Mouse (Mus musculus): ENCODE data around the gene Zfp513. TPM values are rescaled to one million over a fixed set of nuclear protein-coding genes. Genes with fewer than 3 reads are reported as not detected.

Gene Zfp513
- polyA plus RNA-seq, 1 experiment, result 25.5 TPM

DNA sequence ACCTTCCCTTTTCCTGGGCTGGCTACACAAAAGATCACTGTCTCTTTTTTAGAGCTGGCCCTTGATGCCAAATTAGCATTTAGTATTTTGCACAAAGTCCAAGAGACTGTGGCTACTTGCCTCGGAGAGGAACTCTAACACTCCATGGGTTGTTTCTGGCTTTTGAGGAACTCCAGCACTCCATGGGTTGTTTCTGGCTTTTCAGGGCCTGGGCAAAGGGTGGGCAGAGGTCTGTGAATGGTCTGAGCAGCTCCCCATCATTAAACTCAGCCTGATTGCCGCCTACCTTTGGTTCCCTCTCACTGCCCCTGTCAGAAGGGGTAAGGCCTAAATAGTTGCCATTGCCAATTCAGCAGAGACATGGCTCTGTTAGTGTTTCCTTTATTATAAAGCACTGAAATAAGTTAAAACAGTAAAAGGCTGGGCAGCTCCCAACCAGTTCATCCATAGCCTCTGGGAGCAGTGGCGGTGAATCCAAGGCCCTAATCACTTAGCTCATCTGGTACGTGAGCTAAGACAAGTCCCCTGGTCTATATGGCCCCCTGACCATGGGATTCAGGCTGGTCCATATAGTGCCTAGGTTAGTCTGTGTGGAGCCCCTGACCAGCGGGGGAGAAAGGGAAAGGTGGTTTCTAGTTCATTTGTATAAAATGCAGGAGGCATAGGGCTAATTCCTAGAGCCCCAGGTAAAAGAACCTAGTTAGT, 3.3 kb downstream of the Zfp513 start:
- H3K27me3 ChIP-seq (ENCODE audit: control insufficient read depth, insufficient read depth, low read length, poor library complexity, severe bottlenecking), result no peaks in the 10 kb centered on the region

DNA sequence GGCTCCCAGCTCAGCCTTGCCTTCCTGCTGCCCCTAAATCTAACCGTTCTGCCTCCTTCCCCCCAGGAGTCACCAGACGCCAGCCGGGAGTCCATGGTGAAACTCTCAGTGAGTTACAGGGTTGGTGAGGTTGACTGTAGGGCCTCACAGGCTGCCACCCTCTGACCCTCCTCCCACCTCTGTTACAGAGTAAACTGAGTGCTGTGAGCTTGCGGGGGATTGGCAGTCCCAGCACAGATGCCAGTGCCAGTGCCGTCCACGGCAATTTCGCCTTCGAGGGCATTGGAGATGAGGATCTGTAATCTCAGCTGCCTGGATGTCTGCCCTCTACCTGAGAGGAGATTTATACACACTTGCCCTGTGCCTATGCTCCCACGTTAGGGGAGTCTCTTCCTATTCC, 3.9 kb downstream of the Zfp513 start:
- Histone ChIP-seq H3K9me3 (replicated peaks; ENCODE audit: control insufficient read depth, insufficient read depth, low read length, poor library complexity, severe bottlenecking) (no peaks in the 10 kb centered on the region), H3K4me1 (ENCODE audit: control insufficient read depth, insufficient read depth, low read length) (no peaks in the 10 kb centered on the region), H3K9ac (ENCODE audit: low read depth, poor library complexity, severe bottlenecking) (no peak overlapping the region), H3K36me3 (ENCODE audit: control insufficient read depth, insufficient read depth, low read length, poor library complexity, severe bottlenecking) (peaks cover 46% of the 10 kb centered on the region), H3K27ac (ENCODE audit: insufficient read depth, low read length) (no peak overlapping the region), H3K4me3 (ENCODE audit: low read depth, low read length) (no peak overlapping the region), H3K27me3 (ENCODE audit: control insufficient read depth, insufficient read depth, low read length, poor library complexity, severe bottlenecking) (no peaks in the 10 kb centered on the region)
- TF ChIP-seq CTCF (IDR thresholded peaks at IDR 0.05; ENCODE audit: low read depth, low read length) (no peak), EP300 (IDR thresholded peaks at IDR 0.05; ENCODE audit: insufficient read depth, low read depth, low read length) (no peak), POLR2A (IDR thresholded peaks at IDR 0.05; ENCODE audit: insufficient read depth, low read length) (no peak)

More for the DNA sequence above, 3.3 kb downstream of the Zfp513 start:
- peaks cover 50% of the 10 kb centered on the region for H3K36me3 ChIP-seq (ENCODE audit: control insufficient read depth, insufficient read depth, low read length, poor library complexity, severe bottlenecking)
- no peak overlapping the region for H3K9ac ChIP-seq (ENCODE audit: low read depth, poor library complexity, severe bottlenecking)
- H3K27ac ChIP-seq (ENCODE audit: insufficient read depth, low read length), result no peak overlapping the region
- no peak overlapping the region for H3K4me3 ChIP-seq (ENCODE audit: low read depth, low read length)
- no peaks in the 10 kb centered on the region for H3K9me3 ChIP-seq (replicated peaks; ENCODE audit: control insufficient read depth, insufficient read depth, low read length, poor library complexity, severe bottlenecking)
- TF ChIP-seq CTCF (IDR thresholded peaks at IDR 0.05; ENCODE audit: low read depth, low read length) (no peak), POLR2A (IDR thresholded peaks at IDR 0.05; ENCODE audit: insufficient read depth, low read length) (no peak), EP300 (IDR thresholded peaks at IDR 0.05; ENCODE audit: insufficient read depth, low read depth, low read length) (no peak)
- no peaks in the 10 kb centered on the region for H3K4me1 ChIP-seq (ENCODE audit: control insufficient read depth, insufficient read depth, low read length)

GRCm38 (mm10) chr5:31197072-31197471, 5.0 kb downstream of the Zfp513 start:
- no peaks in the 10 kb centered on the region for H3K4me1 ChIP-seq (ENCODE audit: control insufficient read depth, insufficient read depth, low read length)

GRCm38 (mm10) chr5:31196207-31196606, 5.9 kb downstream of the Zfp513 start:
- Histone ChIP-seq H3K9ac (ENCODE audit: low read depth, poor library complexity, severe bottlenecking) (no peak overlapping the region), H3K4me1 (ENCODE audit: control insufficient read depth, insufficient read depth, low read length) (no peaks in the 10 kb centered on the region), H3K27ac (ENCODE audit: insufficient read depth, low read length) (no peak overlapping the region), H3K4me3 (ENCODE audit: low read depth, low read length) (no peak overlapping the region), H3K9me3 (replicated peaks; ENCODE audit: control insufficient read depth, insufficient read depth, low read length, poor library complexity, severe bottlenecking) (no peaks in the 10 kb centered on the region), H3K27me3 (ENCODE audit: control insufficient read depth, insufficient read depth, low read length, poor library complexity, severe bottlenecking) (no peaks in the 10 kb centered on the region), H3K36me3 (ENCODE audit: control insufficient read depth, insufficient read depth, low read length, poor library complexity, severe bottlenecking) (peaks cover 44% of the 10 kb centered on the region)
- TF ChIP-seq CTCF (IDR thresholded peaks at IDR 0.05; ENCODE audit: low read depth, low read length) (no peak), EP300 (IDR thresholded peaks at IDR 0.05; ENCODE audit: insufficient read depth, low read depth, low read length) (no peak), POLR2A (IDR thresholded peaks at IDR 0.05; ENCODE audit: insufficient read depth, low read length) (no peak)

More at GRCm38 (mm10) chr5:31197072-31197471, 5.0 kb downstream of the Zfp513 start:
- TF ChIP-seq CTCF (IDR thresholded peaks at IDR 0.05; ENCODE audit: low read depth, low read length) (no peak), POLR2A (IDR thresholded peaks at IDR 0.05; ENCODE audit: insufficient read depth, low read length) (no peak), EP300 (IDR thresholded peaks at IDR 0.05; ENCODE audit: insufficient read depth, low read depth, low read length) (no peak)
- H3K27ac ChIP-seq (ENCODE audit: insufficient read depth, low read length), result no peak overlapping the region
- H3K4me3 ChIP-seq (ENCODE audit: low read depth, low read length), result no peak overlapping the region
- H3K9ac ChIP-seq (ENCODE audit: low read depth, poor library complexity, severe bottlenecking), result no peak overlapping the region
- H3K27me3 ChIP-seq (ENCODE audit: control insufficient read depth, insufficient read depth, low read length, poor library complexity, severe bottlenecking), result no peaks in the 10 kb centered on the region
- peaks cover 44% of the 10 kb centered on the region for H3K36me3 ChIP-seq (ENCODE audit: control insufficient read depth, insufficient read depth, low read length, poor library complexity, severe bottlenecking)
- no peaks in the 10 kb centered on the region for H3K9me3 ChIP-seq (replicated peaks; ENCODE audit: control insufficient read depth, insufficient read depth, low read length, poor library complexity, severe bottlenecking)

DNA sequence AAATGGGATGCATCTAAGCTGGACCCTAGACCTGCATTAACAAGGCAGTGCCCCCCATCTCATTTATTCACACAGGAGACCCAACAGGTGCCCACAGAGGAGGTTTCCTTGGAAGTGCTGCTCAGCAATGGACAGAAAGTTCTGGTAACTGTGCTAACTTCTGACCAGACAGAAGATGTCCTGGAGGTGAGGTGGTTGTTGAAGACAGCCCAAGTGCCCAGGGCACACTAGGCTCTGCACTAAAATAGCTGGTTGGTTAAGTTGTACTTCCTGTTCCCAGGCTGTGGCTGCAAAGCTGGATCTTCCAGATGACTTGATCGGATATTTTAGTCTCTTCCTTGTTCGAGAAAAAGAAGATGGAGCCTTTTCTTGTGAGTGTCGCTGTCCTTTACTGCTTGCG, 6.4 kb downstream of the Zfp513 start:
- H3K27me3 ChIP-seq (ENCODE audit: control insufficient read depth, insufficient read depth, low read length, poor library complexity, severe bottlenecking), result no peaks in the 10 kb centered on the region
- TF ChIP-seq EP300 (IDR thresholded peaks at IDR 0.05; ENCODE audit: insufficient read depth, low read depth, low read length) (no peak), POLR2A (IDR thresholded peaks at IDR 0.05; ENCODE audit: insufficient read depth, low read length) (no peak), CTCF (IDR thresholded peaks at IDR 0.05; ENCODE audit: low read depth, low read length) (no peak)
- H3K36me3 ChIP-seq (ENCODE audit: control insufficient read depth, insufficient read depth, low read length, poor library complexity, severe bottlenecking), result peaks cover 44% of the 10 kb centered on the region
- H3K27ac ChIP-seq (ENCODE audit: insufficient read depth, low read length), result no peak overlapping the region
- H3K4me3 ChIP-seq (ENCODE audit: low read depth, low read length), result no peak overlapping the region
- H3K9ac ChIP-seq (ENCODE audit: low read depth, poor library complexity, severe bottlenecking), result no peak overlapping the region
- no peaks in the 10 kb centered on the region for H3K9me3 ChIP-seq (replicated peaks; ENCODE audit: control insufficient read depth, insufficient read depth, low read length, poor library complexity, severe bottlenecking)
- H3K4me1 ChIP-seq (ENCODE audit: control insufficient read depth, insufficient read depth, low read length), result no peaks in the 10 kb centered on the region

Measured in ES-Bruce4 (cell line).